In the genomic region with DNA sequence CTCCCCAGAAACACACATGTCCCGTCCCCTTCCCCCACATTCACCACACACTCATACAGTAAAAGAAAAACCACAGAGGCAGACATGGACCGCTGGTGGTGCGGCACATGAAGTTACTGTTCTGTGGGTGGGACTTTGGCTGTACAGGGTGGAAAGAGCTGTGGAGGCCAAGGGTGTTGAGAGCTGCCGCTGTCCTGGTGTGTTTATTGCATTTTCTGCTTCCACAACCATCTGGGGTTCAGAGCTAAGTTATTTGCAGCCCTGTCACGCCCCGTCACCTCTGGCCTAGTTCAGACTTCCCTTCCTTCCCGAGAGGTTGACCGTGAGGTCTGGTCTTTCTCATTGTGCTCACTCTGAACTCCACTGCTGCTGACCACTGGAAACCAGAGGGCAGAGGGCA, we compare ENCODE assay signal across 8 mouse cellular contexts. TPM values are rescaled to one million over a fixed set of nuclear protein-coding genes. Genes with fewer than 3 reads are reported as not detected.
DNase-seq lines count a peak whose midpoint lies in the region; ATAC-seq and TF ChIP-seq lines count a peak whose summit lies in the region.

No protein-coding gene starts in this region.

- no peak overlapping the region for H3K4me2 ChIP-seq in forebrain, embryonic 15.5 days (replicated peaks)
- no peak overlapping the region for H3K4me2 ChIP-seq in intestine, embryonic 14.5 days (ENCODE audit: low read length)
- H3K4me2 ChIP-seq in liver, embryonic 14.5 days (ENCODE audit: low read depth), result no peak overlapping the region
- H3K4me2 ChIP-seq in stomach, embryonic 16.5 days (ENCODE audit: low read depth, low read length), result no peak overlapping the region

- H3K36me3 ChIP-seq in forebrain, embryonic 10.5 days (replicated peaks), result no peaks in the 10 kb centered on the region
- H3K36me3 ChIP-seq in forebrain, embryonic 15.5 days, result no peaks in the 10 kb centered on the region
- no peaks in the 10 kb centered on the region for H3K36me3 ChIP-seq in embryonic facial prominence, embryonic 10.5 days (replicated peaks)
- H3K36me3 ChIP-seq in intestine, embryonic 14.5 days (ENCODE audit: control insufficient read depth, insufficient read depth, low read length), result no peaks in the 10 kb centered on the region
- no peaks in the 10 kb centered on the region for H3K36me3 ChIP-seq in liver, embryonic 14.5 days (replicated peaks; ENCODE audit: control insufficient read depth, insufficient read depth, low read depth)
- no peaks in the 10 kb centered on the region for H3K36me3 ChIP-seq in stomach, embryonic 16.5 days (ENCODE audit: control insufficient read depth, insufficient read depth, low read length)

- no peak overlapping the region for H3K9ac ChIP-seq in forebrain, embryonic 15.5 days (replicated peaks)
- H3K9ac ChIP-seq in intestine, embryonic 14.5 days (ENCODE audit: low read length), result no peak overlapping the region
- H3K9ac ChIP-seq in liver, embryonic 14.5 days (replicated peaks), result no peak overlapping the region
- no peak overlapping the region for H3K9ac ChIP-seq in stomach, embryonic 16.5 days (ENCODE audit: low read length)

- no peak for ATAC-seq in forebrain, embryonic 15.5 days (replicated peaks)
- ATAC-seq in intestine, embryonic 14.5 days (replicated peaks; ENCODE audit: low FRiP score, low TSS enrichment, low read depth), result no peak
- peak; percentile 35; the same call in 1 of the 2 replicates for ATAC-seq in liver, embryonic 14.5 days (ENCODE audit: insufficient read depth)
- peak; percentile 38; the same call in 1 of the 2 replicates for ATAC-seq in stomach, embryonic 16.5 days (ENCODE audit: insufficient read depth, low FRiP score)
- no peak for ATAC-seq in frontal cortex, adult (ENCODE audit: low TSS enrichment)

- 0 out of 2 replicates have a peak overlapping the region, but pooled peaks have one; percentile 26 for H3K27ac ChIP-seq in forebrain, embryonic 10.5 days
- no peak overlapping the region for H3K27ac ChIP-seq in forebrain, embryonic 15.5 days (replicated peaks)
- peak overlapping the region; percentile 11; the same call in 1 of the 2 replicates for H3K27ac ChIP-seq in embryonic facial prominence, embryonic 10.5 days (replicated peaks)
- 0 out of 2 replicates have a peak overlapping the region, but pooled peaks have one; percentile 1 for H3K27ac ChIP-seq in intestine, embryonic 14.5 days (ENCODE audit: low read depth)
- H3K27ac ChIP-seq in liver, embryonic 14.5 days, result no peak overlapping the region
- peak overlapping the region; percentile 46; the same call in 1 of the 2 replicates for H3K27ac ChIP-seq in stomach, embryonic 16.5 days (ENCODE audit: low read length)

- no peak overlapping the region for H3K4me3 ChIP-seq in forebrain, embryonic 10.5 days
- H3K4me3 ChIP-seq in forebrain, embryonic 15.5 days, result no peak overlapping the region
- no peak overlapping the region for H3K4me3 ChIP-seq in embryonic facial prominence, embryonic 10.5 days
- H3K4me3 ChIP-seq in intestine, embryonic 14.5 days (ENCODE audit: low read depth, low read length), result no peak overlapping the region
- no peak overlapping the region for H3K4me3 ChIP-seq in liver, embryonic 14.5 days (ENCODE audit: insufficient read depth in 1 of 2, low read depth in 2 of 2, low read length in 2 of 2)
- H3K4me3 ChIP-seq in stomach, embryonic 16.5 days (replicated peaks; ENCODE audit: low read length), result no peak overlapping the region

- no peaks in the 10 kb centered on the region for H3K27me3 ChIP-seq in forebrain, embryonic 10.5 days (ENCODE audit: poor library complexity, severe bottlenecking)
- no peaks in the 10 kb centered on the region for H3K27me3 ChIP-seq in forebrain, embryonic 15.5 days
- H3K27me3 ChIP-seq in embryonic facial prominence, embryonic 10.5 days (replicated peaks; ENCODE audit: low read depth, poor library complexity, severe bottlenecking), result no peaks in the 10 kb centered on the region; the same call in 1 of the 2 replicates
- no peaks in the 10 kb centered on the region for H3K27me3 ChIP-seq in intestine, embryonic 14.5 days (replicated peaks; ENCODE audit: control insufficient read depth, insufficient read depth, low read length)
- no peaks in the 10 kb centered on the region for H3K27me3 ChIP-seq in liver, embryonic 14.5 days (ENCODE audit: control insufficient read depth, insufficient read depth, low read length)
- H3K27me3 ChIP-seq in stomach, embryonic 16.5 days (ENCODE audit: control insufficient read depth, insufficient read depth, low read length), result no peaks in the 10 kb centered on the region

- no peak for DNase-seq in forebrain, embryonic 10.5 days (ENCODE audit: extremely low spot score, low spot score)
- no peak for DNase-seq in embryonic facial prominence, embryonic 10.5 days (ENCODE audit: low spot score)
- no peak for DNase-seq in intestine, embryonic 14.5 days (ENCODE audit: low spot score)
- DNase-seq in liver, embryonic 14.5 days (ENCODE audit: low read depth in 3 of 3, low spot score in 3 of 3), result no peak
- no peak for DNase-seq in cerebellum, adult 11 months

- 65% methylated on average over 8 of the region's 8 CpGs for WGBS in forebrain, embryonic 10.5 days
- WGBS in forebrain, embryonic 15.5 days, result 76% methylated on average over 8 of the region's 8 CpGs
- 52% methylated on average over 8 of the region's 8 CpGs for WGBS in embryonic facial prominence, embryonic 10.5 days
- 18% methylated on average over 8 of the region's 8 CpGs for WGBS in intestine, embryonic 14.5 days
- 9% methylated on average over 8 of the region's 8 CpGs for WGBS in liver, embryonic 14.5 days (ENCODE audit: insufficient replicate concordance)
- WGBS in stomach, embryonic 16.5 days, result 47% methylated on average over 8 of the region's 8 CpGs

- peaks cover 16% of the 10 kb centered on the region for H3K4me1 ChIP-seq in forebrain, embryonic 10.5 days
- H3K4me1 ChIP-seq in forebrain, embryonic 15.5 days, result no peaks in the 10 kb centered on the region
- peaks cover 27% of the 10 kb centered on the region for H3K4me1 ChIP-seq in embryonic facial prominence, embryonic 10.5 days
- 0 out of 2 replicates have a peak, but pooled peaks cover 4% of the 10 kb centered on the region for H3K4me1 ChIP-seq in intestine, embryonic 14.5 days (replicated peaks; ENCODE audit: control insufficient read depth, insufficient read depth, low read length)
- peaks cover 0 to 2% of the 10 kb centered on the region in 2 experiments; a peak in 2 of 4 replicates for H3K4me1 ChIP-seq in liver, embryonic 14.5 days (replicated peaks; ENCODE audit: control insufficient read depth in 2 of 2, insufficient read depth in 2 of 2, low read length in 1 of 2)
- H3K4me1 ChIP-seq in stomach, embryonic 16.5 days (ENCODE audit: control insufficient read depth, insufficient read depth, low read length), result peaks cover 5% of the 10 kb centered on the region; the same call in 1 of the 2 replicates

- H3K9me3 ChIP-seq in forebrain, embryonic 10.5 days, result 0 out of 2 replicates have a peak, but pooled peaks cover 4% of the 10 kb centered on the region
- H3K9me3 ChIP-seq in forebrain, embryonic 15.5 days, result no peaks in the 10 kb centered on the region
- peaks cover 6% of the 10 kb centered on the region; the same call in 1 of the 2 replicates for H3K9me3 ChIP-seq in embryonic facial prominence, embryonic 10.5 days
- no peaks in the 10 kb centered on the region for H3K9me3 ChIP-seq in intestine, embryonic 14.5 days (ENCODE audit: control insufficient read depth, low read length)
- H3K9me3 ChIP-seq in liver, embryonic 14.5 days (ENCODE audit: control insufficient read depth, low read length), result no peaks in the 10 kb centered on the region
- peaks cover 6% of the 10 kb centered on the region; the same call in 1 of the 2 replicates for H3K9me3 ChIP-seq in stomach, embryonic 16.5 days (replicated peaks; ENCODE audit: control insufficient read depth, low read length)

- TF ChIP-seq EP300 in liver, embryonic 14.5 days (IDR thresholded peaks at IDR 0.05; ENCODE audit: low read depth), result no peak

- no peak for TF ChIP-seq CTCF in liver, embryonic 14.5 days (IDR thresholded peaks at IDR 0.05; ENCODE audit: low read depth)

RNA-seq across cellular contexts. Expression of a gene that starts 17.6 kb away (rescaled TPM):
- 7.1 and 7.9 TPM in 2 replicates for polyA plus RNA-seq in forebrain, embryonic 10.5 days (2016; fragmentation: Nextera tagmentation; extraction: Ambion mirVana)
- polyA plus RNA-seq in forebrain, embryonic 15.5 days (2015; fragmentation: Nextera tagmentation; extraction: Ambion mirVana), result 5.3 and 6.8 TPM in 2 replicates
- polyA plus RNA-seq in embryonic facial prominence, embryonic 10.5 days (2016; fragmentation: Nextera tagmentation; extraction: Ambion mirVana), result 7.9 and 8.5 TPM in 2 replicates
- 7.2 and 11.9 TPM in 2 replicates for polyA plus RNA-seq in intestine, embryonic 14.5 days (2014; fragmentation: Nextera tagmentation; extraction: Ambion mirVana)
- polyA plus RNA-seq in liver, embryonic 14.5 days (2012; rRNA removed), result 4.1 and 4.7 TPM in 2 replicates
- polyA plus RNA-seq in liver, embryonic 14.5 days (2014; fragmentation: Nextera tagmentation; extraction: Ambion mirVana), result 6.5 and 6.6 TPM in 2 replicates
- 10.0 and 11.3 TPM in 2 replicates for polyA plus RNA-seq in stomach, embryonic 16.5 days (2015; fragmentation: Nextera tagmentation; extraction: Ambion mirVana)

RNA-seq across cellular contexts. Expression of a gene that starts 31.0 kb away (rescaled TPM):
- polyA plus RNA-seq in forebrain, embryonic 10.5 days (2016; fragmentation: Nextera tagmentation; extraction: Ambion mirVana), result 1.5 and 2.3 TPM in 2 replicates
- polyA plus RNA-seq in forebrain, embryonic 15.5 days (2015; fragmentation: Nextera tagmentation; extraction: Ambion mirVana), result 3.2 and 3.4 TPM in 2 replicates
- polyA plus RNA-seq in embryonic facial prominence, embryonic 10.5 days (2016; fragmentation: Nextera tagmentation; extraction: Ambion mirVana), result 2.6 and 3.4 TPM in 2 replicates
- 7.1 and 7.2 TPM in 2 replicates for polyA plus RNA-seq in intestine, embryonic 14.5 days (2014; fragmentation: Nextera tagmentation; extraction: Ambion mirVana)
- 0.93 and 1.1 TPM in 2 replicates for polyA plus RNA-seq in liver, embryonic 14.5 days (2012; rRNA removed)
- polyA plus RNA-seq in liver, embryonic 14.5 days (2014; fragmentation: Nextera tagmentation; extraction: Ambion mirVana), result 0.90 and 1.4 TPM in 2 replicates
- 9.5 and 10.4 TPM in 2 replicates for polyA plus RNA-seq in stomach, embryonic 16.5 days (2015; fragmentation: Nextera tagmentation; extraction: Ambion mirVana)

RNA-seq across cellular contexts. Expression of a gene that starts 40.2 kb away (rescaled TPM):
- 19.0 and 19.2 TPM in 2 replicates for polyA plus RNA-seq in forebrain, embryonic 10.5 days (2016; fragmentation: Nextera tagmentation; extraction: Ambion mirVana)
- 28.9 and 31.6 TPM in 2 replicates for polyA plus RNA-seq in forebrain, embryonic 15.5 days (2015; fragmentation: Nextera tagmentation; extraction: Ambion mirVana)
- polyA plus RNA-seq in embryonic facial prominence, embryonic 10.5 days (2016; fragmentation: Nextera tagmentation; extraction: Ambion mirVana), result 20.2 and 20.8 TPM in 2 replicates
- 30.1 and 32.9 TPM in 2 replicates for polyA plus RNA-seq in intestine, embryonic 14.5 days (2014; fragmentation: Nextera tagmentation; extraction: Ambion mirVana)
- polyA plus RNA-seq in liver, embryonic 14.5 days (2012; rRNA removed), result 7.8 and 8.3 TPM in 2 replicates
- 6.0 and 7.4 TPM in 2 replicates for polyA plus RNA-seq in liver, embryonic 14.5 days (2014; fragmentation: Nextera tagmentation; extraction: Ambion mirVana)
- 22.5 and 24.3 TPM in 2 replicates for polyA plus RNA-seq in stomach, embryonic 16.5 days (2015; fragmentation: Nextera tagmentation; extraction: Ambion mirVana)

RNA-seq across cellular contexts. Expression of a gene that starts 57.2 kb away (rescaled TPM):
- polyA plus RNA-seq in forebrain, embryonic 10.5 days (2016; fragmentation: Nextera tagmentation; extraction: Ambion mirVana), result 0.47 and 1.0 TPM in 2 replicates
- 2.6 TPM in 2 replicates for polyA plus RNA-seq in forebrain, embryonic 15.5 days (2015; fragmentation: Nextera tagmentation; extraction: Ambion mirVana)
- polyA plus RNA-seq in embryonic facial prominence, embryonic 10.5 days (2016; fragmentation: Nextera tagmentation; extraction: Ambion mirVana), result 0.86 and 0.88 TPM in 2 replicates
- polyA plus RNA-seq in intestine, embryonic 14.5 days (2014; fragmentation: Nextera tagmentation; extraction: Ambion mirVana), result 108 and 120 TPM in 2 replicates
- polyA plus RNA-seq in liver, embryonic 14.5 days (2012; rRNA removed), result 36.6 and 43.8 TPM in 2 replicates
- 30.1 and 32.6 TPM in 2 replicates for polyA plus RNA-seq in liver, embryonic 14.5 days (2014; fragmentation: Nextera tagmentation; extraction: Ambion mirVana)
- polyA plus RNA-seq in stomach, embryonic 16.5 days (2015; fragmentation: Nextera tagmentation; extraction: Ambion mirVana), result 59.8 and 75.8 TPM in 2 replicates

Comparison
In these comparisons a context has a peak if more than half of its experiments do, and no peak if none do; other contexts are left out.
1. H3K27ac ChIP-seq: peak in forebrain, embryonic 10.5 days (single experiment), embryonic facial prominence, embryonic 10.5 days (single experiment), intestine, embryonic 14.5 days (single experiment) and stomach, embryonic 16.5 days (single experiment); none in forebrain, embryonic 15.5 days (single experiment) and liver, embryonic 14.5 days (single experiment).
2. ATAC-seq: peak in liver, embryonic 14.5 days (single experiment) and stomach, embryonic 16.5 days (single experiment); none in forebrain, embryonic 15.5 days (single experiment), intestine, embryonic 14.5 days (single experiment) and frontal cortex, adult (single experiment).